Mouse (Mus musculus): Measurements from ENCODE around the gene Tnks1bp1.
A peak's percentile ranks its signal among the peaks of the same experiment; 100 is the strongest.

The Tnks1bp1 gene

DNA sequence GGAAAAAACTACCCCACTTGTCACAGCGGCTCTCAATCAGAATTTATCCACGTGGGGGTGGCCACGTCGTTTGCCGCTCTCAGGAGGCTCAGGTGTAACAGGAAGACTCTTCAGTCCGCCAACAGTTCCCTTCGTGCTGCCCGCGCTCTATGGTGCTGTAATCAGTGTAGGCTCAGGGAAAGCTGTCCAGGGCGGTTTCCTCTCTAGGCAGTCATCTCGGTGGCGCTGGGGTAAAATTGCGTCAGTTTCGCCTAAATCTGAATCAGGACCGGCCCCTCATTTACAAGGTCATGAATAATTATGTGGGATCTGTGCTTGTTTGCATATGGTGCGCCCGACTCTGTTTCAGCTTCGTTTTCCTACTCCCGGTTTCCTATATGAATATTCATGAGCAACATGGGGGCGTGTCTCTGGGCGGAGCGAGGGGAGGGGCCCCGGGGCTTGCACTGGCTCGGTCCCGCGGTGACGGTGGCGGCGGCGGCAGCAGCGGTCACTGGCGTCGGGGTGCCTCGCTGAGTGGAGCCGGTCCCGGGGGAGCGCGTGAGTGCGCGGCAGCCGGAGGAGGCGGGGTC, at the start of gene Tnks1bp1:
Tnks1bp1 (plus strand) TSS at position 427 of the 572 bp plus-strand sequence.
- peak; percentile 94 for DNase-seq (ENCODE audit: low spot score)

GRCm38 (mm10) chr2:84999486-85000181, 48.2 kb upstream of the Tnks1bp1 start:
- no peak for DNase-seq (ENCODE audit: low spot score)

- no peak for DNase-seq (ENCODE audit: low spot score)
These were observed 46.3 kb upstream of the Tnks1bp1 start for GRCm38 (mm10) chr2:85001497-85001896.

DNA sequence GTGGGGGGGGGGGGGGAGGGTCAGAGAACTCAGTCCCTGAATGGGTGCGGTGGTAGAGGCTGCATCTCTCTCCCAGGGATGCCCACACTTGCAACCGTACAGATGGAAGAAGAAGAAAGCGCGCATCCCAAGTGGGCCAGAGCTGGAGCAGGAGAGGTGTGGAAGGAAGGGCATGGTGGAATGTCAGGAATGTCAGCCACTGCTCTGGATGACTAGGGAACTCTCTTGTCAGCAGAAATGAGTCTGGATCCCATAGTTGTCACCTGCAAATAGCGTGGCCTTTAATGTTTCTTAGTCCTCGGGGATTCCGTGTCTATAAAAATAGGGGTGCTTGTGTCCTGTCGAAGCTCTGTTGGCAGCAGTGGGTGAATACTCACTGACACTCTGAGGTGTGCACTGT, 45.2 kb upstream of the Tnks1bp1 start:
- DNase-seq (ENCODE audit: low spot score), result no peak

DNA sequence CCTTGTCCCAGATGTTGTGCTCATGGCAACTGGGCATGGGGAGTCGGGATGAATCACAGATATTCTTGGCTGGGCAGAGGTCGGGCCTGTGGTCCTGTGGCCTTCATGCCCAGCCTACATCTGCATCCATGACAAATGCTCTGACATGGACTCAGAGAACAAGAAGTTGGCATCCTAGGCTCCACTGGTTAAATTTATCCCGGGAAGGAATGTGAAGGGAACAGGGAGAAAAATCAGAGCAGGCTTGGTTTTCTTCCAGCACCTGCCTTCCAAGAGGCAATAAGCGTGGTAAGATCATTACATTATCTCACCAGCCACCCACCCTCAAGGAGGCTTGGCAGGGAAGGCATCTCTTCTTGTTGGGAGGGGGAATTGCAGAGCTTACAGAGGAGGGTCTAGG, 43.5 kb upstream of the Tnks1bp1 start:
- no peak for DNase-seq (ENCODE audit: low spot score)

DNA sequence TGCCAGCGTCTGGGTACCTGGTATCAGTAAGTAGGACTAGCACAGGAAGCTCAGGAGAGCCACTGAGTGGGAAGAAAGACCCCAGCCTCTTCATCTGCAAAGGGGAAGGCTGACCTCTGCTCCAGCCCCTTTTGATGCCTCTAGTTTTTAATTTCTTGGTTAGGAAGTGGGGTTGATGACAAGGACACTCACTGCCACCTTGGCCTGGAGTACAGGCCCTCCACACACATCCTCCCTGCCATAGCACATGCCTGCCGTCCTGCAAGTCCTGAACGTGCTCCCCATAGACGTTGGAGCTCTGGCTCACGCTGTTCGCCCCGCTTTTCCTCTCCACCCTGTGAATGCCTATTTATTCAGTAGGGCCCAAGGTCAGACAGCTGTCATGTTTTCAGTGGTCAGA, 41.2 kb upstream of the Tnks1bp1 start:
- no peak for DNase-seq (ENCODE audit: low spot score)

DNA sequence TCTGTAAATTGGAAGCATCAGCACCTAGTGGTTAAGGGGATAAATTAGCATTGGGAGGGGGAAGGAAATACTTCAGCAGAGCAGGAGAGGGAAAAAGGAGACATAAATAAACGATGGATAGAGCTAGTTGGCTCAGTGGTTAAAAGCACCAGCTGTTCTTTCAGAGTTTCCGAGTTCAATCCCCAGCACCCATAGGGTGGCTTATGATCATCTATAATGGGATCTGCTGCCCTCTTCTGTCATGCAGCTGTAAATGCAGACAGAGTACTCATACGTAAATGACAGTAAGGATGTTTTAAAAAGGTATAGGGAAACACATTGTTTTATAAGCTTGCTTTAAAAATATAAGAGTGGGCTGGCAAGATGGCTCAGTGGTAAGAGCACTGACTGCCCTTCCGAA, 40.1 kb upstream of the Tnks1bp1 start:
- DNase-seq (ENCODE audit: low spot score), result no peak

DNA sequence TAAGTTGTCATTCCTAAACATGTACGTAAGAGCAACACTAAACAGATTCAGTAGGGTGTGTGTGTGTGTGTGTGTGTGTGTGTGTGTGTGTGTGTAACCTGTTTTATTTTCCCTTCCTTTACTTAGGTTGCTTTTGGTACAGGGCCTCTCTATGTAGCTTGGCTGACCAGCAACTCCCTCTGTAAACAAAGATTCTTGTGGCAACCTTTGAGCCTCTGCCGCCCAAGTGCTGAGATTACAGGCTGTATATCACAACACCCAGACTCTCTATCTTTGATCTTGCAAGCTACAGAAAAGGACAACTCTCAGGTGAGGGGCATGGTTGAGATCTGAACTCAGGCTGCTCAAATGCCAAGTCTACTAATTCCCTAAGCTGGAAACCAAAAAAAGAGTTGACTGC, 38.6 kb upstream of the Tnks1bp1 start:
- no peak for DNase-seq (ENCODE audit: low spot score)

DNA sequence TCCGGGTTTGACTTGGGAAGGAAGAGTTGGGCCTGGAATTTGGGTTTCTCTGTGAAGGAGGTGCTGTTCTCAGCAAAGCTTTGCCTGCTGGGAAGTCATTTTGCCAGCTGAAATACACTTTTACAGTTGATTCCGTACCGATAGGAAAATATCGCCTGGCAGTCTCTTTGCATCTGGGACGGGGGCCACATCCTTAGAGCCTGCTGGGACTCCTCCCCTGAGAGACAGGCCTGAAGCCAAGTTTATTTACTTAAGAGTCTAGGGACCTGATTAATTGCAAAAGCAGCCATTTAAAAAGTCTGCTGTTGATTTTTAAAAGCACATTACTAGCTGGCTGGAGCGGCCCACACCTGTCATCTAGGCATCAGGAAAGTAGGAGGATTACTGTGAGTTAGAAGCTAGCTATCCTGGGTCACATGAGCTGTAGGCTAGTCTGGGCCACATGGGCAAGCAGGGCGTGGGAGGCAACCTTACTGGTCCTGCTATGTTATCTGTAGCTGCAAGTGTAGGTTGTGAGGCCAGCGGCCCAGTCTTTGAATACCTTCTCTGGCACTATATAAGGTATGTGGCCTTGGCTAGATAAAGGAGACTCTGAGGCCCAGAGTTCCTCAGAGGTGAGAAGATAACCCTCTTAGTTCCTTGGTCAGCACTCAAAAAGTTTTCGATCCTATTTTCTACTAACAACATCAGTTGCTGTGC, 35.8 kb upstream of the Tnks1bp1 start:
- DNase-seq (ENCODE audit: low spot score), result no peak

DNA sequence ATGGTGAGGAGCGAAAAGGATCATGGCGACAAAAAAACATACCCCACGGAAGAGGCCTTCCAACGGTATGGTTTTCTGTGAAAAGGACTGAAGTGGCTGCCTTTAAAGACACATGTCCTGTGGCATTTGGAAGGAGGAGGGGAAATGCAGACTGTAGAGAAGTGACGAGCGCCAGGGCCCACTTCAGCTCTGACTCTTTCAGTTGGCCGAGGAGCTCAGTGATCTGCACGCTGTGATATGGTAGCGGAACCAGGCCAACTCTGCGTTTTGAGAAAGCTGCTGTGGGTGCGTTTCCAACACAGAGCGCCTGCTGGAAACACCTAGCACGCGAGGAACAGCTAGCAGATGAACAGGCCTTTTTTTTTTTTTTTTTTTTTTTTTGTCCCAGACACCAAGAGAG, 35.1 kb upstream of the Tnks1bp1 start:
- no peak for DNase-seq (ENCODE audit: low spot score)

DNA sequence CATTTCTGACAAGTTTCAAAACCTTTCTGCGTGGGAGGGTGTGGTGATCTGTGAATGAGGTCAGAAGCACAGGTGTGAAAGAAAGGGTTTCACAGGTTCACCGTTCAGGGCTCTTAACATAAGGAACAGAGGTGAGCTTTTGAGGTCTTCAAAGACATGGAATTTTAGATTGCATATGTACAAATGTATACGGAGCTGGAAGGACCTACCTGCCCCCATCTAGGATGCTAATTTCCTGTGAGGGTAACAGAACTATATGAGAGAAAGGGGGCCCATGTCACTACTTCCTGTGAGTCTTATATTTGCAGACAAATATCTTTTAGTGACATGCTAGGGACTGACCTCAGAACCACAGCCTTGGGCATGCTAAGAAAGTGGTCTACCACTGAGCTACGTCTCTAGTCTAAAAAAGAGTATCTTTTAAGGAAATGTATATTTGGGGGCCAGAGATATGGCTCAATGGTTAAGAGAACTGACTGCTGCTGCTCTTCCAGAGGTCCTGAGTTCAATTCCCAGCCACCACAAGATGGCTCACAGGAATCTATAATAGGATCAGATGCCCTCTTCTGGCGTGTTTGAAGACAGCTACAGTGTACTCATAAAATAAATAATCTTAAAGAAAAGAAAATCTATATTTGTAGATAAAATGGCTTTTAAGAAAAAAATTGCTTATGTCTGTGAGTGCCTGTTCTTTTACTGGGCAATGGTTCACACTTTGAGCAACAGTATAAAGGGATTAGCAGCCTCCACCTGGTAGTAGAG, 33.8 kb upstream of the Tnks1bp1 start:
- no peak for DNase-seq (ENCODE audit: low spot score)

GRCm38 (mm10) chr2:85014588-85014982, 33.2 kb upstream of the Tnks1bp1 start:
- DNase-seq (ENCODE audit: low spot score), result no peak

DNA sequence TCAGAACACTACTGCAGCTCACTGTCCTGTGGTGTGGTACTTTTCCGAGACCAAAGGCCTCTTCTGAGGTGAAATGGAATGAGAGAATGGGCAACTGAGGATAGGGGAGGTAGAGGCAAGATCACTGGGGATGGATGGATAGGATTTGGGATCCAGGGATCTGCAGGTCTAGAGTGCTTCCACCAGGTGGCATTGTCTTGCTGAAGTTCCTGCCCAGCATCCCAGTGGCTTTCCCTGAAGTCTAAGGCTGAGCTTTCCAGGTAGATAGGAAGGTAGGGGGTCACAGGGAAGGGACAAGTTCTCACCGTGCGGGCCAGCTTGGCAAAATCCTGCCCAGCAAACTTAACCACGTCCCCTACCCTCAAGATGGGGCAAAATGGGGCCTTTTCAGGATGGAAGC, 25.8 kb upstream of the Tnks1bp1 start:
- no peak for DNase-seq (ENCODE audit: low spot score)

DNA sequence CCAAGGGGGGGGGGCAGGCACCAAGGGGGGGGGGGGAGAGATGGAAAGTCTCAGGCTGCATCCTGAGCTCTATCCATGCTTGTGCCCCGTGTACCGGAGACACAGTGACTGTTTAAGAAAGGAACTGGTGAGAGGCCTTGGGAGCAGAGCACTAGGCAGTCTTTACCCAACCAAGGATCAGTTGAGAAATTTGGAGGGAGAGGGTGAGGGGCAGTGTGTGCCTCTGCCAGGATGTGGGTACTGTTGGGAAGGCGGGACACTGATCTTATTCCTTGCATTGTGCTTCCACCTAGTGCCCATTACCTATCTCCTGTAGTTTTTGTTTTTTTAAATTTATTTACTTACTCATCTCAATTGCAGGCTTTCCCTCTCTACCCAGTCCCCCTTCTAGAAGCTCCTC, 21.6 kb upstream of the Tnks1bp1 start:
- DNase-seq (ENCODE audit: low spot score), result no peak

DNA sequence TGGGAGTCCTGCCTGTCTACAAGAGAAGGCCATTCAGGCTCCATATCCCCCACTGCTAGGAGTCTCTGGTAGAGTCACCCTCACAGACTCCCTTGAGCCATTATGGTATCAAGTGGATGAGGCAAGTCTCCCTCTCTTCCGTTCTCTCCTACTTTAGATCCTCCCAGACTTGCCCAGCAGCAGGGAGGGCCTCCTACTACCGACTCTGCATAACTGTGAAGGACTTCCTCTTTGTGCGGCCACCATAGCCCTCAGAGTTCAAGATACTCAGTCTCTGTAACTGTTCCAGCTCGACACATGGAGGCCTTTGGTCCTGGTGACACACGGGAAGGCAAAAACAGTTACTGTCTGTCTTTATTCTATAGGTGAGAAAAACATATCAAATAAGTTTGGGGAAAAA, 20.5 kb upstream of the Tnks1bp1 start:
- DNase-seq (ENCODE audit: low spot score), result no peak

DNA sequence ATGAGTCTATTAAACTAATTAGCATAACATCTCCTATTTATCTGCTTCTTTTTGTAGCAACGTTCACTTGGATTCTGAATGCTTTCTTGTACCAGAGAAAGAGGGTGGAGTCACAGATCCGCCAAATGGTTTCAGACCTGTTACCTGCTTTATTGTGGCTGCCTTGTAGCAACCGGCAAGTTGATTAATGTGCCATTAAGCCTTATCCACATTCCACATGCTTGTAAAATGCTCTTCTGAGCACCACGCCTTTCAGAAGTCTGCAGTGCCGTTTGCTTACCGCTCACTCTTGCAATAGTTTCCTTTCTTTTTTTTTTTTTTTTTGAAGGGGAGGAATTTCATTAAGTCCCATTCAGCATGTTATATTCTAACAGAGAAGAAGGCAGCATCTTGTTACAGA, 17.9 kb upstream of the Tnks1bp1 start:
- DNase-seq (ENCODE audit: low spot score), result no peak

DNA sequence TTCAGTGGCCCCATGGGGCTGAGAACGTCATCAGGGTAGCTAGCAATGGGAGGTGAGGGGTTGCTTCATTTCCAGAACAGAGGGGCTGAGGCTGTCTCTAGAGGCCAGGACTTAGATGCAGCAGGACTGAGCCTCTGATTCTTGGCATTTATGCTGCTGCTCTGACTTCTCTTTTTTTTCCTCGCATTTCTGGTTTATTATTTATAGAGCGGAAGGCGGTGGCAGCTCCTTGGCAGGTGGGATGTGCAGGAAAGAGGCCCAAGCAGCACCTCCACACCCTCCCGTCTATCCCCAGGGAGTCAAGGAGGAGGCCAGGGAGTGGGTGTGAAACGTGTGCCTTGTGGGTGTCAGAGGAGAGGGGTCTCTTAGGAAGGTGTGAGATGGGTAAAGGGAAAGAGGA, 16.8 kb upstream of the Tnks1bp1 start:
- DNase-seq (ENCODE audit: low spot score), result no peak

DNA sequence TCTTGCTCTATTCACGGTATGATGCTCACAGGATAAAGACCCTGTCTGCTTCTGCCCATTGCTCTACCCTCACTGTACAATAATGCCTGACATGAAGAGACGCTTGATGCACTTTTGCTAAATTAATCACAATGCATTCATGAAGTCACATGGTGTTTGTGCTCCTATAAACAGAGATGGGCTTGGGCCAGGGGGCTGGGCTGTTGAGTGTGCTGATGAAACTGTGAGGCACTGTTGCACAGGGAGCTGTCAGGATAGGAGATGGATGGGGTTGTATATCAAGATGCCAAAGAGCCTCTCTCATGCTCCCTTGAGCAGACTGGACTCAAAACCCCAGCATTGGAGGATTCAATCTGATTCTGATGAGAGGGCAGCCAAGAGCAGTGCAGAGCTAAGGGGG, 14.7 kb upstream of the Tnks1bp1 start:
- no peak for DNase-seq (ENCODE audit: low spot score)

- DNase-seq (ENCODE audit: low spot score), result no peak
These were observed 13.7 kb upstream of the Tnks1bp1 start for GRCm38 (mm10) chr2:85034169-85034568.

- DNase-seq (ENCODE audit: low spot score), result no peak
These were observed 11.2 kb upstream of the Tnks1bp1 start for GRCm38 (mm10) chr2:85036507-85037046.

DNA sequence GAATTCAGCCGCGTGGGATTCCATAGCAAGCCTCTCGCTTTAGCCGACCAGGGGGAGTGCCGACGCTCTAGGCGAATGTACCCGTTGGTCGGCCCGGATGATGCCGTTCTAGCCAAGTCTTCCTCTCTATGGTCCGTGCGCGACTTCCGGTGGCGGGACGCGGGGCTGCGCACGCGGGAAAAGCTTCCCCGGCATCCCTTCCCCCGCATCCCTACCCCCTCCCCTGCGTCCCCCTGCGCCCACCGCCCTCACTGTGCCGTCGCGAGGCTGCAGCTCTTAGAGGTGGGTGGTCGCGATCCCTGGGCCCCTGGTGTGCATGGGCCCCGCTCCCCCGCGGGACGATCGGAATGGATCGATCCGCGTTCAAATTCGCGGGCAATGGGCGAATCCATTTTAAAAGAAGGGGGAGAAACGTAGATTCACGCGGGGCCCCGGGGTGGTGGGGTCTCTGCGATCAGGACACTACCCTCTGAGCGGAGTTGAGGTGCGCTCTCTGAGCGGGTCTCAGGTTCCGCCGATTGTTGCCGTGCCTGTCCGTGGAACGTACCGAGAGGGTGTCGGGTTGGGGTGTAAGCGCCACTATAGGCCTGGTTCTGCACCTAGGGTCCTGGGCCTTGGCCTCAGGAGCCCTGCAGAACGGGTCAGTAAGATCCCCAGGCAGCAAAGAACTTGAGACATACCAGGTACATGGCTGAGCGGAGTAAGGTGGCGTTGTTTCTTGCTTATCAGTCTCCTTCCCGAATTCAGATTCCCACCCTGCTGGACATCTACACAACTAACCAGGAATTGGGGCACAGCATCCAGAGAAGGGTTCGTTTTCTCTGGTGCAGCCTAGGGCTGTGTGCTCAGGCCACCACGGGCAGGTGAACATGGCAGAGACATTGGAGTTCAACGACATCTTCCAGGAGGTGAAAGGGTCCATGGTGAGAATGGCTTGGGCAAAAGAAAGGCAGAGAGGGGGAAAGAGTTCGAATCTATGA, 10.5 kb upstream of the Tnks1bp1 start, which contains the start of the genes Ssrp1 and P2rx3:
Ssrp1 (plus strand) TSS at position 188 of the 980 bp plus-strand sequence.
P2rx3 (minus strand) TSS at position 416 of the 980 bp plus-strand sequence.
- DNase-seq (ENCODE audit: low spot score), result peak; percentile 89

All from ovary, postnatal 14 days (tissue).